Mouse (Mus musculus): ENCODE measurements at regions not wholly inside any gene's neighbourhood (a gene's known extent, or its start where the extent isn't known, plus 50 kb on each side); places are given as distances from the start of the nearest gene placed in this dataset.

DNA sequence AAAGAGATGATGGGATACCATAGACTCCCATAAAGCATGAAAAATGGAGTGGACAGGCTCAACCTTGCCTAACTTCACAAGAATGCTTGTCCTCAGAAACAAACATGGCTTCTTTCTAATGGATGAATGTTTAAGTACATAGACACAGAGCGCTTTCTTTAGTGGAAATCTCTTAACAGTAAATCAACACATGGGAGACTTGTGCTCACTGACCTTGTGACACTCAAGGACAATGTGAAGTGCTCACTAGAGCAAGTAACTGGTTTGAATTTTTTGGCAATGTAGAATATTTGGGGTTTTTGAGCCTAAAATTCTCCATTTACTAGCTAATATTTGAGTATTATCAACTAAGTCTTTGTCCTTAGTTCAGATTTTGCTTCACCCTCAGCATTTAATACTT lies 88.0 kb downstream of the Tent5c start:
- Histone ChIP-seq H3K27me3 (replicated peaks; ENCODE audit: control insufficient read depth, insufficient read depth, low read length) (no peaks in the 10 kb centered on the region), H3K36me3 (ENCODE audit: control insufficient read depth, insufficient read depth, low read length) (no peaks in the 10 kb centered on the region), H3K4me3 (ENCODE audit: low read length) (no peak overlapping the region), H3K9ac (ENCODE audit: low read depth, low read length) (no peak overlapping the region), H3K4me2 (ENCODE audit: low read depth, low read length) (no peak overlapping the region), H3K4me1 (ENCODE audit: control insufficient read depth, insufficient read depth, low read length) (no peaks in the 10 kb centered on the region), H3K27ac (ENCODE audit: low read length) (no peak overlapping the region), H3K9me3 (ENCODE audit: control insufficient read depth, low read length) (no peaks in the 10 kb centered on the region)
- WGBS = 88% methylated on average over 1 of the region's 1 CpGs
- ATAC-seq = no peak

DNA sequence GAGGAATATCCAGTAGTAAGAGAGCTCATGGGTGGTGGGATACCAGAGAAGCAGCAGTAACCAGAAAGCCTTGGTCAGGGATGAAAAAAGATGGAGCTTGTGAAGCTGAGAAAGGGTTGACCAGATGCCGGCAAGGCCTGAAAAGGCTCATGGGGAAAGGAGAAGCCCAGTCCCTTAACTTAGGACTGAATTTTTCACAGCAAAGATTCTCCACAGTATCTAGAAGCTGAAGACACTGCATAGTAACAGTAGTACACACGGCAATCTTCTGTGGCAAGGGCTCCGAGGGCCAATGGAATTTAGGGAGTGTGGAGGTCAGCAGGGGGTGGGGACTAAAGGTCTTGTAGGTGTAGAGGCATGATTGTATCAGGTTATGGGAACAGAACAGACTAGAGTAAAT lies 91.6 kb downstream of the Tent5c start:
- H3K9ac ChIP-seq (ENCODE audit: low read depth, low read length) = no peak overlapping the region
- no peaks in the 10 kb centered on the region for H3K9me3 ChIP-seq (ENCODE audit: control insufficient read depth, low read length)
- H3K27ac ChIP-seq (ENCODE audit: low read length) = no peak overlapping the region
- 89% methylated on average over 3 of the region's 3 CpGs for WGBS
- no peak for ATAC-seq
- no peaks in the 10 kb centered on the region for H3K27me3 ChIP-seq (replicated peaks; ENCODE audit: control insufficient read depth, insufficient read depth, low read length)
- H3K4me1 ChIP-seq (ENCODE audit: control insufficient read depth, insufficient read depth, low read length) = peaks cover 8% of the 10 kb centered on the region
- H3K4me2 ChIP-seq (ENCODE audit: low read depth, low read length) = no peak overlapping the region
- no peak overlapping the region for H3K4me3 ChIP-seq (ENCODE audit: low read length)
- no peaks in the 10 kb centered on the region for H3K36me3 ChIP-seq (ENCODE audit: control insufficient read depth, insufficient read depth, low read length)

DNA sequence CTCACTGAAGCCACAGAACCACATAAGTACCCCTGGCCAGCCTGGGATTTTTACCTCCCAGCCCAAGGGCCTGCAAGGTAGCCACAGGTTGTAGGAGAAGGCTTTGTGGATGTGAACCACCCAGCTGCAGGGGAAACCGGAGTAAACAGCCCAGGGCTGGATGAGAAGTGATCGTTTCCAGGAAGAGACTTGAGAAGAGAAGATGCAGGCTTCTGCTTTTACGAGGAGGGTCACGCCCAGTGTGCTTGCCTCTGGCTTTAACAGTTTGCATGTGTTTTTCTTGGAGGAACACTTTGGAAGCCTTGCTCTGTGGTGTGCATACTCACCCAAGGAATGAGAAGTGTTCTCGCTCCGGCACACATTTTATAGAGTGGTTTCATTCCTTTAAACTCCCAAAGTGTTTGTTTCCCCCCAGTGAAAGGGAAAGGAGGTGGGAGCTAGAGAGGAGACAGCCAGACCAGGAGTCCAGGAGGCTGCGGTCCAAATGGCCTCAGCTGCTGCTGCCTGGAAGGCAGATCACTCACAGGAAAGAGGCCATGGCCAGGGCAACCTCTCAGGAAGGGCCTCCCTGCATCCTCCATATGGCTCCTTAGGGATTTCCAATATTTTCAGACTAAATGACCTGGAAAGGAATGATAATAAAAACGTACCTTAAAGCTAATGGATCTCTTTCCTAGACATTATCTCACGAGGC lies 94.1 kb downstream of the Tent5c start:
- H3K4me1 ChIP-seq (ENCODE audit: control insufficient read depth, insufficient read depth, low read length) = peaks cover 8% of the 10 kb centered on the region
- no peak overlapping the region for H3K4me3 ChIP-seq (ENCODE audit: low read length)
- H3K4me2 ChIP-seq (ENCODE audit: low read depth, low read length) = no peak overlapping the region
- H3K27ac ChIP-seq (ENCODE audit: low read length) = peak overlapping the region; percentile 29; the same call in 1 of the 2 replicates
- ATAC-seq = peak; percentile 46
- H3K9me3 ChIP-seq (ENCODE audit: control insufficient read depth, low read length) = no peaks in the 10 kb centered on the region
- whole genome bisulfite sequencing = 28% methylated on average over 9 of the region's 9 CpGs
- H3K27me3 ChIP-seq (replicated peaks; ENCODE audit: control insufficient read depth, insufficient read depth, low read length) = no peaks in the 10 kb centered on the region
- H3K36me3 ChIP-seq (ENCODE audit: control insufficient read depth, insufficient read depth, low read length) = no peaks in the 10 kb centered on the region
- no peak overlapping the region for H3K9ac ChIP-seq (ENCODE audit: low read depth, low read length)

DNA sequence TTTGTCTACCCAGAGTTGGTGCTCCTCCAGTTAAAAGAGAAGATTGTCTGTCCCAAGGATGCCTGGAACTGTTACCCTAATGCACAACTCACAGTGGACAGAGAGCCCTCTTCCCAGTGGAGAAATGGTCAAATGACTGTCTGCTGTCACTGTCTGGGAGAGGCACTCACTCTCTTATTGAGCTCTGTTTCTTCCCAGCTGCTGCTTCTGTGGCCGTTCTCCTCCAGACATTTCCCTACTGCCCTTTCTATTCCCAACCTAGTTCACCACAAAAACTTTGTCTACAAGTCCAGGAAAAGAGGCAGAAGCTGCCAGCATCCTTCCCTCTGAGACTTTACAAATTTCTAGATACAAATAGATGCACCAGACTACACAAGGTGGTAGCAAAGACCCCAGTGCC lies 95.2 kb downstream of the Tent5c start:
- Histone ChIP-seq H3K36me3 (ENCODE audit: control insufficient read depth, insufficient read depth, low read length) (no peaks in the 10 kb centered on the region), H3K4me1 (ENCODE audit: control insufficient read depth, insufficient read depth, low read length) (peaks cover 8% of the 10 kb centered on the region), H3K4me2 (ENCODE audit: low read depth, low read length) (no peak overlapping the region), H3K9ac (ENCODE audit: low read depth, low read length) (no peak overlapping the region), H3K9me3 (ENCODE audit: control insufficient read depth, low read length) (no peaks in the 10 kb centered on the region), H3K27ac (ENCODE audit: low read length) (no peak overlapping the region), H3K27me3 (replicated peaks; ENCODE audit: control insufficient read depth, insufficient read depth, low read length) (no peaks in the 10 kb centered on the region), H3K4me3 (ENCODE audit: low read length) (no peak overlapping the region)
- 77% methylated on average over 1 of the region's 1 CpGs for WGBS
- ATAC-seq = no peak

DNA sequence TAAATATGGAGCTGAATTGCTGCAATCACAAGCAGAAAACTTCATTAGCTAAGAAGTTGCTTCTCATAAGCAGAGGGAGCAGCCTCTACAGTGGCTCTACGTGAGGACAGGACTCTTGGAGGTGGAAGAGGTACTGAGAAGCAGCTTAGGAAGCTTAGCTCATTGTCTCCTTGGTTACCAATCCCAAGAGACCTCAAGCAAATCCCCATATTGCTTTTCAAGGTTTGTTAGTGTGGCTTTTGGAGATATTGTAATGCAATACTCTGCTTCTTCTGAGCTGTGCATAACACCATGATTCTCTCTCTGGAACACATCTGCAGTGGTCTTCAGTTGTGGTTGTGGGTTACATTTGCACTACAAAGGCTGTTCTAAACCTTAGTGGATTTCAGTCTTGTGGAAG lies 106.9 kb downstream of the Tent5c start:
- ATAC-seq = no peak
- H3K36me3 ChIP-seq (ENCODE audit: control insufficient read depth, insufficient read depth, low read length) = no peaks in the 10 kb centered on the region
- 59% methylated on average over 1 of the region's 1 CpGs for WGBS
- no peak overlapping the region for H3K4me3 ChIP-seq (ENCODE audit: low read length)
- H3K4me2 ChIP-seq (ENCODE audit: low read depth, low read length) = no peak overlapping the region
- H3K27ac ChIP-seq (ENCODE audit: low read length) = no peak overlapping the region
- H3K27me3 ChIP-seq (replicated peaks; ENCODE audit: control insufficient read depth, insufficient read depth, low read length) = no peaks in the 10 kb centered on the region
- no peaks in the 10 kb centered on the region for H3K9me3 ChIP-seq (ENCODE audit: control insufficient read depth, low read length)
- H3K4me1 ChIP-seq (ENCODE audit: control insufficient read depth, insufficient read depth, low read length) = no peaks in the 10 kb centered on the region
- H3K9ac ChIP-seq (ENCODE audit: low read depth, low read length) = no peak overlapping the region

DNA sequence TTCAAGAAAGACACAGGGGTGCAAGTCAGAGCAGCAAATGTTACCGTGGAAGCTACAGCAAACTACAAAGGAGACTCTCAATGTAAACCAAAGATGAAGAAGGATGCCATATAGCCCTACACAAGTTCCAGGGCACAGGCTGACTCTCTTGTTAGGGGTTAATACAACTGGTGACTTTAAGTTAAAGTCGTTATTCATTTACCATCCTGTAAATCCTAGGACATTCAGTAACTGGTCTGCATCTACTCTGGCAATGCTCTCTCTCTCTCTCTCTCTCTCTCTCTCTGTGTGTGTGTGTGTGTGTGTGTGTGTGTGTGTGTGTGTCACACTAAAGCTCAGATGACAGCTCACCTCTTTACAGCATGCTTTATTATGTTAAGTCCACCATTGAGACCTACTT lies 107.8 kb downstream of the Tent5c start:
- H3K27me3 ChIP-seq (replicated peaks; ENCODE audit: control insufficient read depth, insufficient read depth, low read length) = no peaks in the 10 kb centered on the region
- H3K9ac ChIP-seq (ENCODE audit: low read depth, low read length) = no peak overlapping the region
- H3K27ac ChIP-seq (ENCODE audit: low read length) = no peak overlapping the region
- H3K36me3 ChIP-seq (ENCODE audit: control insufficient read depth, insufficient read depth, low read length) = no peaks in the 10 kb centered on the region
- no peaks in the 10 kb centered on the region for H3K4me1 ChIP-seq (ENCODE audit: control insufficient read depth, insufficient read depth, low read length)
- H3K4me2 ChIP-seq (ENCODE audit: low read depth, low read length) = no peak overlapping the region
- ATAC-seq = no peak
- H3K4me3 ChIP-seq (ENCODE audit: low read length) = no peak overlapping the region
- H3K9me3 ChIP-seq (ENCODE audit: control insufficient read depth, low read length) = no peaks in the 10 kb centered on the region
- 75% methylated on average over 2 of the region's 2 CpGs for WGBS

DNA sequence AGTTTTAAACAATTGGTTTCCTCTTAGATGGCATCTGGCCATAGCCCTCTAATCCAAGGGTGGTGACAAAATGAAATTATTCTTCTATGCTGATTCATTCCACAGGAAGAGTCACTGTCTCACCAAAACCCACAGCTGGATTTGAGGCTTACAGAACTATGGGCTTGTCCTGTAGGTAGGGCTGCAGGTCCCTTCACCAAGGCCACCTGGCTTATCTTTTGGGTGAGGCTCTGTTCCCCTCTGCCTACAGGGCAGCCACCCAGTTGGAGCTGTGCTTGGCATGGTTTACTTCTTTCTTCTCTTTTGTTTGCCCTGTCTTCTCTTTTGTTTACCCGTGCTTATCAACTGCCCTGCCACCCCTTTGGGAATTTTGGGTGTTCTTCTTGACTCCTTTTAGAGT lies 113.0 kb downstream of the Tent5c start:
- H3K4me1 ChIP-seq (ENCODE audit: control insufficient read depth, insufficient read depth, low read length) = no peaks in the 10 kb centered on the region
- H3K27ac ChIP-seq (ENCODE audit: low read length) = no peak overlapping the region
- no peaks in the 10 kb centered on the region for H3K9me3 ChIP-seq (ENCODE audit: control insufficient read depth, low read length)
- no peak for ATAC-seq
- no peaks in the 10 kb centered on the region for H3K36me3 ChIP-seq (ENCODE audit: control insufficient read depth, insufficient read depth, low read length)
- 47% methylated on average over 1 of the region's 1 CpGs for WGBS
- H3K4me3 ChIP-seq (ENCODE audit: low read length) = no peak overlapping the region
- H3K27me3 ChIP-seq (replicated peaks; ENCODE audit: control insufficient read depth, insufficient read depth, low read length) = no peaks in the 10 kb centered on the region
- no peak overlapping the region for H3K9ac ChIP-seq (ENCODE audit: low read depth, low read length)
- no peak overlapping the region for H3K4me2 ChIP-seq (ENCODE audit: low read depth, low read length)

DNA sequence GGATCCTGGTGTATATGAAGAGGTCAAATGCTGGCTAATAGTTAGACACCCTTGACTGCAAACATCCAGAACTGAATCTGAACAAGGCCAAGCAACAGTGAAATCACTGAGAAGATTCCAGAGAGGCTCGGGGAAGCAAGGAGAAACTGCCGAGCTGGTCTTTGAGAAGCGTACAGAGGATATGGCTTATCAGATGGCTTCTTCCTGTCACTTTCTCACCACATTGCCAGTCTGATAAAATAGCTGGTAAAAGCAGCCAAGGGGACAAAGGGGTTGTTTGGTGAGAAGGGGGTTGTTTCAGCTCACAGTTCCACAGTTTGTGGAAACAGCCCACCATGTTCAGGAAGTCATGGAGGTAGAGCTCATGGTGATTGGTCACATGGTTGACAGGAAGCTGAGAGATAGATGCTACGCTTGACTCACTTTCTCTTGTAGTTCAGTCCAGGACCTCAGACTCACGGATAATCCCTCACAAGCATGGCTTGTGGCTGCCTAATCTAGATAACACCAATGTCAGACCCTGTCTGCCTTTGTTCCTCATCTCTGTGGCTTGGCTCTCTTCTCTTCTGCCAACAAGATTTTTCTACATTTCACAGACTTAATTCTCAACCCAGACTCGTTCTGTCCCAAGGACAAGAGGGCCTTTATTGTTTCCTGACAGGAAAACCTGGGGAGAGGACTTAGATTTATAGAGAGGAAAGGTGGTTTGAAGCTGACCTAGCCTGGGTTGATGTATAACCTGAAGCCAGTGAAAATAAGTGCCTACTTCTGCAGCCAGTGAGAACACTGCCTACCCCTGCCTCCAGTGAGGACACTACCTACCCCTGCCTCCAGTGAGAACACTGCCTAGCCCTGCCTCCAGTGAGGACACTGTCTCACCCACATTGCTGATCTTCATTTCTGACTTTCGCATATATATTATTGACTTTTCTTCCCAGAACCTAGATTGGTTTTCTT lies 122.0 kb downstream of the Tent5c start:
- no peak overlapping the region for H3K27ac ChIP-seq (ENCODE audit: low read length)

DNA sequence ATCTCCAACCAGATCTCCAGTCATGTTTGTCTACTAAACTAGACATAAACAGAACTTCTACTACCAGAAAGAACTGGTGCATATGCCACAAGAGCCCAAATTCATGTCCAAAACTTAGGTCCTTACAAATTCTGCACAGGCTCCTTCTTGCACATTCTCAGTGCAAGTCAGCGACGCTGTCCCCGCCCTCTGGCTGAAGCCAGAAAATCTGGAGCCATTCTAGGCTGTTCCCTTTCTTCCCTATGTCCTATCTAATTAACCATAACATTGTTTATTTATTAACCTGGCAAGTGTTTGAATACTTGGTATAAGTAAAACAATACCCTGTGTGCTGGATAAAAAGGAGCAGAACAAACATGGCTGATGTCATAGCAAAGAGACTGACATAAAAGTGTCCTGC lies 122.7 kb downstream of the Tent5c start:
- Histone ChIP-seq H3K27ac (ENCODE audit: low read length) (no peak overlapping the region), H3K36me3 (ENCODE audit: control insufficient read depth, insufficient read depth, low read length) (no peaks in the 10 kb centered on the region), H3K9me3 (ENCODE audit: control insufficient read depth, low read length) (no peaks in the 10 kb centered on the region), H3K27me3 (replicated peaks; ENCODE audit: control insufficient read depth, insufficient read depth, low read length) (no peaks in the 10 kb centered on the region), H3K4me3 (ENCODE audit: low read length) (no peak overlapping the region), H3K9ac (ENCODE audit: low read depth, low read length) (no peak overlapping the region), H3K4me1 (ENCODE audit: control insufficient read depth, insufficient read depth, low read length) (no peaks in the 10 kb centered on the region), H3K4me2 (ENCODE audit: low read depth, low read length) (no peak overlapping the region)
- no peak for ATAC-seq
- WGBS = 99% methylated on average over 3 of the region's 3 CpGs

More for the DNA sequence above, 122.0 kb downstream of the Tent5c start:
- no peaks in the 10 kb centered on the region for H3K36me3 ChIP-seq (ENCODE audit: control insufficient read depth, insufficient read depth, low read length)
- no peak overlapping the region for H3K9ac ChIP-seq (ENCODE audit: low read depth, low read length)
- ATAC-seq = no peak
- no peaks in the 10 kb centered on the region for H3K9me3 ChIP-seq (ENCODE audit: control insufficient read depth, low read length)
- H3K4me3 ChIP-seq (ENCODE audit: low read length) = no peak overlapping the region
- WGBS = 54% methylated on average over 7 of the region's 7 CpGs
- no peaks in the 10 kb centered on the region for H3K4me1 ChIP-seq (ENCODE audit: control insufficient read depth, insufficient read depth, low read length)
- H3K4me2 ChIP-seq (ENCODE audit: low read depth, low read length) = no peak overlapping the region
- H3K27me3 ChIP-seq (replicated peaks; ENCODE audit: control insufficient read depth, insufficient read depth, low read length) = no peaks in the 10 kb centered on the region
